Mouse (Mus musculus) stomach, postnatal 0 days (tissue): Measurements from ENCODE around the gene Stx4a. TPM values are rescaled to one million over a fixed set of nuclear protein-coding genes. Genes with fewer than 3 reads are reported as not detected.
"Not testable (repeated sequence)": the region's sequence is repeated elsewhere in the genome, so short reads cannot be mapped to it uniquely, and the experiment has no call there.

Experiments
- ATAC-seq: fragments of 200-750 bp; cut with Nextera tagmentation; 2 replicates; pipeline ENCODE4 v1.8.0; 2017; ENCODE audit not compliant: low FRiP score, low TSS enrichment
- DNase-seq: peaks from one replicate; pipeline ENCODE4 v3.0.0-alpha.2; 2016; ENCODE audit warnings: low spot score
- H3K27ac ChIP-seq: fragments of 300-500 bp; sonication (generic); replicated peaks from 2 replicates; pipeline ENCODE4 v1.5.1; 2014; ENCODE audit warnings: mild to moderate bottlenecking, control low read depth
- H3K27me3 ChIP-seq: fragments of 300-500 bp; sonication (generic); 2 replicates; pipeline ENCODE4 v1.6.1; 2014; ENCODE audit warnings: low read length; ENCODE audit not compliant: control insufficient read depth, insufficient read depth
- H3K36me3 ChIP-seq: fragments of 300-500 bp; sonication (generic); 2 replicates; pipeline ENCODE4 v1.6.1; 2014; ENCODE audit warnings: low read length, mixed read lengths; ENCODE audit not compliant: control insufficient read depth, insufficient read depth
- H3K4me1 ChIP-seq: fragments of 300-500 bp; sonication (generic); replicated peaks from 2 replicates; pipeline ENCODE4 v1.6.1; 2014; ENCODE audit warnings: antibody characterized with exemption; ENCODE audit not compliant: control insufficient read depth, insufficient read depth
- H3K4me2 ChIP-seq: fragments of 300-500 bp; sonication (generic); replicated peaks from 2 replicates; pipeline ENCODE4 v1.6.1; 2014; ENCODE audit warnings: low read depth, mild to moderate bottlenecking, control low read depth, moderate library complexity
- H3K4me3 ChIP-seq: fragments of 300-500 bp; sonication (generic); 2 replicates; pipeline ENCODE4 v1.5.1; 2014; ENCODE audit warnings: low read depth, low read length, control low read depth
- H3K9ac ChIP-seq: fragments of 300-500 bp; sonication (generic); 2 replicates; pipeline ENCODE4 v1.6.1; 2014; ENCODE audit warnings: mild to moderate bottlenecking, low read length, control low read depth, mixed read lengths
- H3K9me3 ChIP-seq: fragments of 300-500 bp; sonication (generic); 2 replicates; pipeline ENCODE4 v1.6.1; 2016; ENCODE audit warnings: low read length; ENCODE audit not compliant: control insufficient read depth
- CTCF ChIP-seq: IDR thresholded peaks from 2 replicates; pipeline ENCODE4 v1.5.1; 2016; ENCODE audit warnings: antibody characterized with exemption, low read depth, mild to moderate bottlenecking, moderate library complexity
- EP300 ChIP-seq: optimal IDR thresholded peaks from 2 replicates; pipeline ENCODE3; 2016; ENCODE audit warnings: antibody characterized with exemption
- WGBS: fragments of 180-500 bp; shearing (Covaris S2); extraction: QIAGEN DNeasy Blood & Tissue Kit; methylation state at CpG from one replicate; pipeline ENCODE4 v1.1.7; 2014; 5-methylcytosine and 5-hydroxymethylcytosine counted together
- polyA plus RNA-seq: library from polyadenylated mRNA; unstranded; fragments of >200 nt; fragmentation: Nextera tagmentation; extraction: Ambion mirVana; gene quantifications from 2 replicates; pipeline ENCODE4 v1.2.1, GENCODE M21; 2015

Stx4a gene
- 28.4 and 28.8 TPM in 2 replicates for polyA plus RNA-seq

GRCm38 (mm10) chr7:127824176-127824871 lies at the start of gene Stx4a, which contains the start of gene Stx1b:
Gene Stx4a (plus strand): TSS chr7:127824294.
Gene Stx1b (minus strand): TSS chr7:127824549.
- no peak for TF ChIP-seq EP300
- TF ChIP-seq CTCF = no peak
- Histone ChIP-seq H3K36me3 (no peaks in the 10 kb centered on the region), H3K4me1 (no peaks in the 10 kb centered on the region; the same call in 1 of the 2 replicates), H3K27me3 (no peaks in the 10 kb centered on the region), H3K9me3 (no peaks in the 10 kb centered on the region), H3K4me2 (peak within 1 kb of the TSS; percentile 63), H3K4me3 (peak within 1 kb of the TSS; percentile 52), H3K9ac (peak within 1 kb of the TSS; percentile 70), H3K27ac (0 out of 2 replicates have a peak within 1 kb of the TSS, but pooled peaks have one; percentile 24)
- WGBS = 7% methylated on average over 30 of the region's 38 CpGs
- ATAC-seq (peak; percentile 60; the same call in 1 of the 2 replicates), DNase-seq (peak; percentile 58)

- peak overlapping the region; percentile 90 for H3K4me3 ChIP-seq
- not testable (repeated sequence) for H3K27me3 ChIP-seq, H3K36me3 ChIP-seq, H3K4me1 ChIP-seq, ATAC-seq, DNase-seq, H3K9me3 ChIP-seq
- peak overlapping the region; percentile 62 for H3K4me2 ChIP-seq
- peak overlapping the region; percentile 98; the same call in 1 of the 2 replicates for H3K27ac ChIP-seq
- H3K9ac ChIP-seq = peak overlapping the region; percentile 93
- 71% methylated on average over 7 of the region's 7 CpGs for WGBS
Measured at GRCm38 (mm10) chr7:127775837-127776236, 48.3 kb upstream of the Stx4a start.

GRCm38 (mm10) chr7:127776426-127776825 lies 47.7 kb upstream of the Stx4a start, which contains the start of gene Setd1a:
Gene Setd1a (plus strand): TSS chr7:127776670.
- peaks cover 4% of the 10 kb centered on the region for H3K36me3 ChIP-seq
- H3K4me1 ChIP-seq = peaks cover 3% of the 10 kb centered on the region; the same call in 1 of the 2 replicates
- under 1% methylated on average over 23 of the region's 23 CpGs for WGBS
- ATAC-seq (peak; percentile 55), DNase-seq (peak; percentile 86)
- H3K27me3 ChIP-seq = no peaks in the 10 kb centered on the region
- H3K27ac ChIP-seq = peak within 1 kb of the TSS; percentile 98
- TF ChIP-seq CTCF (no peak), EP300 (no peak)
- H3K4me3 ChIP-seq = peak within 1 kb of the TSS; percentile 90
- peak within 1 kb of the TSS; percentile 64 for H3K4me2 ChIP-seq
- no peaks in the 10 kb centered on the region for H3K9me3 ChIP-seq
- peak within 1 kb of the TSS; percentile 93 for H3K9ac ChIP-seq

- peak overlapping the region; percentile 62 for H3K4me2 ChIP-seq
- H3K9ac ChIP-seq = peak overlapping the region; percentile 93
- peak; percentile 90 for ATAC-seq
- H3K27ac ChIP-seq = peak overlapping the region; percentile 98
- peak; percentile 96 for DNase-seq
- peak overlapping the region; percentile 90 for H3K4me3 ChIP-seq
- H3K9me3 ChIP-seq = no peaks in the 10 kb centered on the region
- no peaks in the 10 kb centered on the region for H3K27me3 ChIP-seq
- TF ChIP-seq EP300 (no peak), CTCF (no peak)
- WGBS = 0% methylated on average over 54 of the region's 70 CpGs
- peaks cover 3% of the 10 kb centered on the region; the same call in 1 of the 2 replicates for H3K4me1 ChIP-seq
- peaks cover 4% of the 10 kb centered on the region for H3K36me3 ChIP-seq
Measured at GRCm38 (mm10) chr7:127776878-127777473, 47.1 kb upstream of the Stx4a start.

- ATAC-seq (peak; percentile 44), DNase-seq (peak; percentile 74)
- whole genome bisulfite sequencing = 1% methylated on average over 42 of the region's 66 CpGs
Measured at GRCm38 (mm10) chr7:127777474-127778266, 46.4 kb upstream of the Stx4a start.

More at GRCm38 (mm10) chr7:127777474-127778266, 46.4 kb upstream of the Stx4a start:
- no peaks in the 10 kb centered on the region for H3K27me3 ChIP-seq
- no peaks in the 10 kb centered on the region for H3K9me3 ChIP-seq
- peaks cover 4% of the 10 kb centered on the region for H3K36me3 ChIP-seq
- peaks cover 3% of the 10 kb centered on the region; the same call in 1 of the 2 replicates for H3K4me1 ChIP-seq
- TF ChIP-seq EP300 = no peak
- 0 out of 2 replicates have a peak, but pooled peaks have one; percentile 2 for TF ChIP-seq CTCF
- peak overlapping the region; percentile 64 for H3K4me2 ChIP-seq
- H3K27ac ChIP-seq = peak overlapping the region; percentile 98
- peak overlapping the region; percentile 90 for H3K4me3 ChIP-seq
- peak overlapping the region; percentile 93 for H3K9ac ChIP-seq
